ENCODE assay signal across 8 mouse cellular contexts in the genomic region with DNA sequence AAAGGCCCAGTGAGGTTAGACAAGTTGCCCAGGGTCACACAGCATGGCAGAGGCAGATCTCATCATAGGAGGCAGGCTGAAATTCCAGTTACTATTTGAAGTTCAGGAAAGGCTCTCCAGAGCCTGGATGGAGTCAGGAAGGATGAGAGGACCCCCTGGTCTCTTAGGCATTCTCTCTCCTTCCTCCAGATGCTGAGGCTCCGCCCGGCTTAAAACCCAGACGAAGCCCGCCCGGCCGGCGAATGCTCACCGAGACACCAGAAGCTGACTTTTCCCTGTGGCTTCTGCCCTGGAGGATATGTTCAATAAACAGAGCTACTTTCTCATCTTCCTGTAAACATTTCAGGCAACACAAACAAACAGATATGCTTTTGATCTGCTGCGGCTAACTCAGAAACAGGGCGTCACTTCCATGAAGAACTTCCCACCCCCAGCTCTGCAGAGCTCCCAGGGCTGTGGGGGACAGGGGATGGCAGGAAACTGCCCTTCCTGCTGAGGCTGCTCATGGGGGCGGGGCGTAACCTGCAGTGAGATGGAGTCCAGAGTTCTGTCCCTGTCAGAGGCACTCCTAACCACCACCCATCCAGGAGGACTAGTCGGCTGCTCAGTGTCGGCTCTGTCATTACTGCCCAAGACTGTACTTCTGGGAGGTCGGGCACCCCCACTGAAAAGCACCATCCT. TPM values are rescaled to one million over a fixed set of nuclear protein-coding genes. Genes with fewer than 3 reads are reported as not detected.
A peak's percentile ranks its signal among the peaks of the same experiment; 100 is the strongest.
DNase-seq lines count a peak whose midpoint lies in the region; ATAC-seq and TF ChIP-seq lines count a peak whose summit lies in the region.

No protein-coding gene starts in this region.

- ATAC-seq in heart, postnatal 0 days (ENCODE audit: insufficient read depth, low read depth), result peak; percentile 43; the same call in 1 of the 2 replicates
- ATAC-seq in midbrain, embryonic 15.5 days (replicated peaks), result no peak

- peak overlapping the region; percentile 5; the same call in 1 of the 2 replicates for H3K4me2 ChIP-seq in heart, postnatal 0 days (ENCODE audit: low read depth, low read length)
- no peak overlapping the region for H3K4me2 ChIP-seq in midbrain, embryonic 15.5 days

- no peaks in the 10 kb centered on the region; the same call in 1 of the 2 replicates for H3K27me3 ChIP-seq in heart, postnatal 0 days (ENCODE audit: control insufficient read depth, insufficient read depth, low read length)
- no peaks in the 10 kb centered on the region for H3K27me3 ChIP-seq in midbrain, embryonic 15.5 days (replicated peaks)

- H3K27ac ChIP-seq in heart, postnatal 0 days (ENCODE audit: low read depth), result peak overlapping the region; percentile 68
- H3K27ac ChIP-seq in midbrain, embryonic 15.5 days, result peak overlapping the region; percentile 27; the same call in 1 of the 2 replicates

- no peak for TF ChIP-seq EP300 in heart, postnatal 0 days (IDR thresholded peaks at IDR 0.05; ENCODE audit: low read depth)

- DNase-seq in adrenal gland, adult (ENCODE audit: inconsistent age in 2 of 2, low spot score in 1 of 2), result peak; percentile 61 to 72
- no peak for DNase-seq in adrenal gland, postnatal 4 days (ENCODE audit: low spot score in 2 of 2)
- DNase-seq in embryo, embryonic 11 days, result peak; percentile 56
- DNase-seq in heart, postnatal 0 days (ENCODE audit: low spot score), result peak; percentile 41
- peak; percentile 83 for DNase-seq in kidney, postnatal 14 days
- DNase-seq in urinary bladder, adult 18-20 months (ENCODE audit: low spot score in 2 of 2), result no peak
- no peak for DNase-seq in ovary, postnatal 10 days (ENCODE audit: low spot score)

- WGBS in heart, postnatal 0 days, result 29% methylated on average over 15 of the region's 15 CpGs
- WGBS in midbrain, embryonic 15.5 days, result 30% methylated on average over 15 of the region's 15 CpGs

- no peaks in the 10 kb centered on the region for H3K9me3 ChIP-seq in heart, postnatal 0 days (replicated peaks; ENCODE audit: control insufficient read depth, low read length)
- no peaks in the 10 kb centered on the region for H3K9me3 ChIP-seq in midbrain, embryonic 15.5 days

- no peak for TF ChIP-seq CTCF in heart, postnatal 0 days (IDR thresholded peaks at IDR 0.05; ENCODE audit: low read depth)

- no peaks in the 10 kb centered on the region for H3K36me3 ChIP-seq in heart, postnatal 0 days (replicated peaks; ENCODE audit: control insufficient read depth, insufficient read depth, low read length)
- no peaks in the 10 kb centered on the region for H3K36me3 ChIP-seq in midbrain, embryonic 15.5 days (replicated peaks)

- H3K9ac ChIP-seq in heart, postnatal 0 days (replicated peaks; ENCODE audit: low read depth, low read length), result no peak overlapping the region
- no peak overlapping the region for H3K9ac ChIP-seq in midbrain, embryonic 15.5 days

- H3K4me3 ChIP-seq in heart, postnatal 0 days (ENCODE audit: low read depth, low read length), result no peak overlapping the region
- H3K4me3 ChIP-seq in midbrain, embryonic 15.5 days, result no peak overlapping the region

- H3K4me1 ChIP-seq in heart, postnatal 0 days (ENCODE audit: control insufficient read depth, insufficient read depth), result peaks cover 34% of the 10 kb centered on the region
- H3K4me1 ChIP-seq in midbrain, embryonic 15.5 days, result peaks cover 87% of the 10 kb centered on the region

RNA-seq across cellular contexts. Expression of gene Coro2b, which starts 13.9 kb away (rescaled TPM):
- 10 to 100 TPM; 28.4 to 32.6 TPM for total RNA-seq in adrenal gland, postnatal 4 days (2021)
- total RNA-seq in heart, postnatal 0 days (2014; rRNA removed; ENCODE audit: low replicate concordance), result 9.1 and 45.9 TPM in 2 replicates
- 5.1 and 5.5 TPM in 2 replicates for polyA plus RNA-seq in heart, postnatal 0 days (2015; fragmentation: Nextera tagmentation; extraction: Ambion mirVana)
- polyA plus RNA-seq in midbrain, embryonic 15.5 days (2015; fragmentation: Nextera tagmentation; extraction: Ambion mirVana), result 34.7 and 35.1 TPM in 2 replicates

Comparison
In these comparisons a context has a peak if more than half of its experiments do, and no peak if none do; other contexts are left out.
1. DNase-seq: peak in adrenal gland, adult (2 of 2), embryo, embryonic 11 days (single experiment), heart, postnatal 0 days (single experiment) and kidney, postnatal 14 days (single experiment); none in adrenal gland, postnatal 4 days (0 of 2), urinary bladder, adult 18-20 months (0 of 2) and ovary, postnatal 10 days (single experiment).